Mouse (Mus musculus) forebrain, embryonic 11.5 days (tissue): Measurements from ENCODE around the gene Mcpt4. TPM values are rescaled to one million over a fixed set of nuclear protein-coding genes. Genes with fewer than 3 reads are reported as not detected.
"Not testable (repeated sequence)": the region's sequence is repeated elsewhere in the genome, so short reads cannot be mapped to it uniquely, and the experiment has no call there.

ENCODE experiments used
- ATAC-seq: fragments of 200-750 bp; cut with Nextera tagmentation; replicated peaks from 2 replicates; pipeline ENCODE4 v1.8.0; 2017; ENCODE audit warnings: moderate TSS enrichment; ENCODE audit not compliant: low FRiP score
- DNase-seq: peaks from one replicate; pipeline ENCODE4 v3.0.0-alpha.2; 2017; ENCODE audit warnings: low spot score
- H3K27ac ChIP-seq: fragments of 300-500 bp; sonication (generic); 2 replicates; pipeline ENCODE4 v1.5.1; 2014; ENCODE audit warnings: low read depth, low read length
- H3K27me3 ChIP-seq: fragments of 300-500 bp; sonication (generic); 2 replicates; pipeline ENCODE4 v1.6.1; 2014; ENCODE audit warnings: mild to moderate bottlenecking, low read length, mixed read lengths; ENCODE audit not compliant: control insufficient read depth, insufficient read depth
- H3K36me3 ChIP-seq: fragments of 300-500 bp; sonication (generic); 2 replicates; pipeline ENCODE4 v1.6.1; 2014; ENCODE audit warnings: mild to moderate bottlenecking, low read length, moderate library complexity, mixed read lengths; ENCODE audit not compliant: control insufficient read depth, insufficient read depth
- H3K4me1 ChIP-seq: fragments of 300-500 bp; sonication (generic); replicated peaks from 2 replicates; pipeline ENCODE4 v1.6.1; 2014; ENCODE audit warnings: low read length, mixed read lengths; ENCODE audit not compliant: control insufficient read depth, insufficient read depth
- H3K4me2 ChIP-seq: fragments of 300-500 bp; sonication (generic); 2 replicates; pipeline ENCODE4 v1.6.1; 2014; ENCODE audit warnings: low read depth, mild to moderate bottlenecking, low read length, moderate library complexity, mixed read lengths; ENCODE audit not compliant: severe bottlenecking
- H3K4me3 ChIP-seq: fragments of 300-500 bp; sonication (generic); 2 replicates; pipeline ENCODE4 v1.5.1; 2014; ENCODE audit warnings: low read depth, low read length
- H3K9ac ChIP-seq: fragments of 300-500 bp; sonication (generic); 2 replicates; pipeline ENCODE4 v1.6.1; 2014; ENCODE audit warnings: low read length
- H3K9me3 ChIP-seq: fragments of 300-500 bp; sonication (generic); 2 replicates; pipeline ENCODE4 v1.6.1; 2016; ENCODE audit warnings: low read length, mixed read lengths; ENCODE audit not compliant: control insufficient read depth
- WGBS: fragments of 180-500 bp; shearing (Covaris S2); extraction: QIAGEN DNeasy Blood & Tissue Kit; methylation state at CpG from one replicate; pipeline ENCODE4 v1.1.7; 2014; 5-methylcytosine and 5-hydroxymethylcytosine counted together
- polyA plus RNA-seq: library from polyadenylated mRNA; unstranded; fragments of >200 nt; fragmentation: Nextera tagmentation; extraction: Ambion mirVana; gene quantifications from 2 replicates; pipeline ENCODE4 v1.2.1, GENCODE M21; 2014

The Mcpt4 gene
- polyA plus RNA-seq = not detected in 2 replicates

DNA sequence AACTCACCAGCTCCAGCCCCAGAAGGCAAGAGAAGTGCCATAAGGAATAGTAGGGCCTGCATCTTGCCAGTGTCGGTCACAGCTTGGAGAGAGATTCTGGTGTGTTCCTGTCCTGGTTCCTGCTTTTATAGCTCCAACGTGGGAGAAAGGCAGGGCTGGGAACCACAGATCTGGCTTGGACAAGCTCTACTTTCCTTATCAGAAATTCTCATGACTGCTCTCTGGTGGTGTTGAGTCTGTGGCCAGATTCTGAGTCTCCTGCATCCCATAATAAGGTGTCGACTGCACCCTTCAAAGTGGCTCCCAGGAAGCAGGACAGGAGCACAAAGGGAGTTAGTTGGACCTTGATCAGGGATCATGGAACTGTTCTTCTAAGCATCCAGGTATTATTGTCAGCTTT, at the start of gene Mcpt4:
Mcpt4 (minus strand) TSS at position 101 of the 400 bp plus-strand sequence.
- DNase-seq, ATAC-seq, H3K4me2 ChIP-seq, H3K4me3 ChIP-seq, H3K9ac ChIP-seq, H3K9me3 ChIP-seq, H3K27ac ChIP-seq, H3K36me3 ChIP-seq, H3K4me1 ChIP-seq, H3K27me3 ChIP-seq: not testable (repeated sequence)
- WGBS = 81% methylated on average over 3 of the region's 3 CpGs

DNA sequence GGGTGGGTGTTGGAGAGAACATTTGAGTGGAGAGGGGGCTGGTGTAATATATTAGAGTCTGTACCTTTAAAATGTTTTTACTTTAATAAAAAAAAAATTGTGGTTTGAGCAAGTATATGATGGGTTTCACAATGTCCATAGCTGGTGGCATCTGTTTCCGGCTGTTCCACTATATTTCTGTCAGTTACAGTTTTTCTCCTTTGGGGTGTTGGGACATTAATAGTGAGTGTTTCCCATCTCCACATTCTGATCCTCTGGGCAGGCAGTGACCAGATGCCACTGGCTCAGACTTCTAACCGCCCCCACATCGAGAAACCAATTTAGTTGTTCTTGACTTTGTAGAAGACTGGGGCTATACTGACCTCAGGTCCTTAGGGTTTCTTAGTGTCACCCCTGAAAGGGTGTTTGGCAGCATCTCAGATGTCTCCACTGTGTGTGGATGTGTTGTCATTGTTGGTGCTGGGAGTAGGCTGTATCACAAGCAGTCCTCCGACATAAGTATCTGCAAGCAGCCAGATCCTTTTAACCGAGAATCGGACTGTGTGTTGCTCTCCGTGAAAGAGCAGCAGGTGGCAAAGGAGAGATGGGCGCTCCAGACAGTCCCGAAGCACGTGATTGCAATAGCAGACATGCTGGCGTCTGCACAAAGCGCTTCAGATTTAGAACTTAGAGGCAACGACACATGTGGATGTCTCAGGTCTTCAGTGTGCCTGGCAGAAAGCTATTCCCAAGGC, 43.5 kb upstream of the Mcpt4 start:
- no peak for ATAC-seq
- Histone ChIP-seq H3K4me1 (no peaks in the 10 kb centered on the region), H3K9ac (no peak overlapping the region), H3K4me2 (no peak overlapping the region), H3K36me3 (no peaks in the 10 kb centered on the region), H3K27me3 (no peaks in the 10 kb centered on the region), H3K4me3 (no peak overlapping the region), H3K27ac (no peak overlapping the region), H3K9me3 (no peaks in the 10 kb centered on the region)
- DNase-seq = no peak
- 89% methylated on average over 13 of the region's 13 CpGs for WGBS

DNA sequence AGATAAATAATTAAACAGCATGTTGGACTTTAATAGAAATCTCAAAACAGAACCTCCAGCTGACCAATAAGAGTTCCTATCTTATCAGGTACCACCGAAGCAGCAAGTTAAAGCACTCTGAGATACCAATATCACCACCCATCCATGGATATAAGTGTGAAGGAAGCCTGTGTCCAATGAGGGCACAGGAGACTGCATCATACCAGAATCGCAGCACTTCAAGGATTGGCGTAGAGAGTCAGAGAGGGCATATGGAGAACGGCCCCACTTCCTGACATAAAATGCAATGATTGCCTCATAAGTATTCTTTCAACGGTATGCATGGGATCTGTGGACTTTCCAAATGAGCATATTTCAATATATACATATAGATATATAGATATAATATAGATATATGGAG, 42.9 kb upstream of the Mcpt4 start:
- Histone ChIP-seq H3K4me3 (no peak overlapping the region), H3K36me3 (no peaks in the 10 kb centered on the region), H3K4me2 (no peak overlapping the region), H3K27ac (no peak overlapping the region), H3K4me1 (no peaks in the 10 kb centered on the region), H3K9ac (no peak overlapping the region), H3K9me3 (no peaks in the 10 kb centered on the region), H3K27me3 (no peaks in the 10 kb centered on the region)
- no peak for ATAC-seq
- no peak for DNase-seq
- 90% methylated on average over 5 of the region's 5 CpGs for WGBS

DNA sequence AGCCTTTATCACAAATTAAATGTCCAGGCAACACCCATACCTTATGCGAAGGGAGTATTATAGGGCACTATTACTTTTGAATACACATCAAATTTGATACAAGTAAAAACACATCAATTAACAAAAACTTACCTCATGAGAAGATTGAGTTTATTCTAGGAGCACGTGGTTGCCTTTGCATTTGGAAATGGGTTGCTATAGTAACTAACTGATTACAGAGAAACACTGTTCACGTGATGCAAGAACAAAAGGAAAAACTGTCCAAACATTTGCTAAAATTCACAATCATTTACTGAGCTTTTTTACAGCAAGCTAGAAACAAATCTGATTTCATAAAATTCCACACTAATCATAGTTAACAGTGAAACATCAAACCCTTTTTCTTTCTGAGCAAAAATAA, 41.3 kb upstream of the Mcpt4 start:
- Histone ChIP-seq H3K4me1 (no peaks in the 10 kb centered on the region), H3K4me3 (no peak overlapping the region), H3K4me2 (no peak overlapping the region), H3K36me3 (no peaks in the 10 kb centered on the region), H3K27ac (no peak overlapping the region), H3K9ac (no peak overlapping the region), H3K9me3 (no peaks in the 10 kb centered on the region), H3K27me3 (no peaks in the 10 kb centered on the region)
- ATAC-seq = no peak
- WGBS = 73% methylated on average over 3 of the region's 3 CpGs
- no peak for DNase-seq

DNA sequence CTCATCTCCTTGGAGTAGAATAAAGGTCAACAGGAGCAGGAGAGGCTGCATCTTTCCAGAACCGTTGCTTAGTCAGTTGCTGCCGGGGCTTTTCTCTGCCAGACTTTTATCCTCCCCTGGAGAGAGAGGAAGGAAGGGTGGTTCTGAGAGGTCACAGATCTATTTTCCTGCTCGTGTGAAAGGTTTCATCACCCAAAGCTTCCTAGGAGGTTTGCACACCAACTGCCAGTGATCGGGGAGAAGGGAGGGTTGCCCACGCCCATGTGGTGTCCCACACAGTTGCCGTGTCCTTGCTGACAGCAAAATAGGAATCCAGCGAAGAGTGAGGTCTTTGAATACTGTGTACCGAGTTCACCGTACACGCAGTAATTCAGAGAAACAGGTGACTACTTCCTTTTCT, 40.3 kb upstream of the Mcpt4 start, which contains the start of gene Ctsg:
Ctsg (minus strand) TSS at position 189 of the 400 bp plus-strand sequence.
- Histone ChIP-seq H3K4me2 (no peak within 1 kb of the TSS), H3K4me3 (no peak within 1 kb of the TSS), H3K9me3 (no peaks in the 10 kb centered on the region), H3K36me3 (no peaks in the 10 kb centered on the region), H3K27me3 (no peaks in the 10 kb centered on the region), H3K4me1 (no peaks in the 10 kb centered on the region), H3K9ac (no peak within 1 kb of the TSS), H3K27ac (no peak within 1 kb of the TSS)
- no peak for DNase-seq
- ATAC-seq = no peak
- 82% methylated on average over 10 of the region's 10 CpGs for WGBS

DNA sequence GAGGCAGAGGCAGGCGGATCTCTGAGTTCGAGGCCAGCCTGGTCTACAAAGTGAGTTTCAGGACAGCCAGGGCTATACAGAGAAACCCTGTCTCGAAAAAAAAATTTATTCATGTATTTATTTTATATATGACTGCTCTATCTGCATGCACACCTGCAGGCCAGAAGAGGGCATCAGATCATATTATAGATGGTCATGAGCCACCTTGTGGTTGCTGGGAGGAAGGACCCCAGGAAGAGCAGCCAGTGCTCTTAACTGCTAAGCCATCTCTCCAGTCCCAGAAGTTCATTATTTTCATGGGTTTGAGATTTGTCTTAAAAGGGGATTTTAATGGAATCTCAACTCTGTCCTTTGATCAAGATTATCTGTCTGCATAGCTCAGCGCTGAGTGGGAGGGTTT, 36.8 kb upstream of the Mcpt4 start:
- no peak overlapping the region for H3K4me2 ChIP-seq
- H3K27me3 ChIP-seq = no peaks in the 10 kb centered on the region
- no peaks in the 10 kb centered on the region for H3K4me1 ChIP-seq
- no peak overlapping the region for H3K27ac ChIP-seq
- no peaks in the 10 kb centered on the region for H3K9me3 ChIP-seq
- DNase-seq (no peak), ATAC-seq (no peak)
- WGBS = 74% methylated on average over 4 of the region's 4 CpGs
- H3K4me3 ChIP-seq = no peak overlapping the region
- H3K36me3 ChIP-seq = no peaks in the 10 kb centered on the region
- no peak overlapping the region for H3K9ac ChIP-seq

DNA sequence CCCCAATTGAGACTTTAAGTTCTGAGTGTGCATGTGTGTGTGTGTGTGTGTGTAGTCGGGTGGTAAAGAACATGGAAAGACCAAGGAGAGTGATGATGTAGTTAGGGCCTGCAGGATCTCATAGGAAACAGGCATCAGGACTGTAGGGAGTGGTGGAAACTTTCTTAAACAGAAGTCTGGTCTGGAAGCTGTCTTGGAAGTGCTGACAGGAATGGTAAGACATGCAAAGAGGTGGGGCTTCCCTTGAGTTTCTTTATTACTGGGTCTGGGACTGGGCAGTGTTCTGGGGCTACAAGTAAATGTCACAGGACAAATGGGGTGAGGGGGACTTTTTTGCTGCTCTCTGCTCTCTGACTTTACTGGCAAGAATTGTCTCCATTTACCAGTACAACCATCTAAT, 35.5 kb upstream of the Mcpt4 start:
- ATAC-seq = no peak

DNA sequence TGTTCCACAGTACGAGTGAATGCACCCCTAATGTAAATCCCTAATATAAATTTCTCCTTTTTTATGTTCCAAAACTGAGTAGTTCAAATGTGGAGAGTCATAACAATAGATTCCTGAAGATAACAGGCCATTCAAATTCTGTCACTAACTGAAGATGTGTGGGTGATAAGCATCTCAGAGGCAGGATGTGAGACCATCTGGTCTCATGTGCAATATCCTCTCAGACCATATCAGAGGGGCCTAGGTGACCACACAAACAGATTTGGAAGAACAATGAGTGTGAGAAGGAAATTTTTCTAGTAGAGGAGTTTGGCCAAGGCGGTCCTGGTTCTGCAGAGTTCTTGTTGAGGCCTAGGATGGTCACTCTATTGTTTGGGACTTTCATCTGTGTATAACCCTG, 31.2 kb upstream of the Mcpt4 start:
- 66% methylated on average over 2 of the region's 2 CpGs for WGBS
- ATAC-seq = no peak

More for the DNA sequence above, 35.5 kb upstream of the Mcpt4 start:
- no peaks in the 10 kb centered on the region for H3K9me3 ChIP-seq
- H3K4me2 ChIP-seq = no peak overlapping the region
- no peaks in the 10 kb centered on the region for H3K36me3 ChIP-seq
- no peak overlapping the region for H3K9ac ChIP-seq
- no peaks in the 10 kb centered on the region for H3K27me3 ChIP-seq
- no peaks in the 10 kb centered on the region for H3K4me1 ChIP-seq
- no peak overlapping the region for H3K4me3 ChIP-seq
- no peak overlapping the region for H3K27ac ChIP-seq
- no peak for DNase-seq
- 91% methylated on average over 1 of the region's 1 CpGs for WGBS

DNA sequence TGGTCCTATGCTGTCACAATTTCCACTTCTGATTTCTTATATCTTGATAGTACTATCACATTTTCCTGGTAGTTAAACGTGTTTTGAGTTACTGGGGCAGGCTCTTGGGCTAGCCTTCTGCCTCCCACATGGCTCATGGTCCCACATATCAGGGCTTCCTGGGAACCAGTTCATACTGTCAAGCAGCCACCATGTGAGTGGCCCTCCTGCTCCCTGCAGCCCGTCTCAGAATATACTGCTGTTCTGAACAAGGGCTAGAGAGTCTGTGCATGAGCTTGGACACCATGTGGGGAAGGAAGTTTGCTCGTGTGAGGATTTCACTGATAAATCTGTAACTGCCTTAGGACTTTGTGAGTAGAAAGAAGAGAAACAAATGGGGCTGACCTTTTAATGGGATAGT, 24.6 kb upstream of the Mcpt4 start:
- Histone ChIP-seq H3K36me3 (no peaks in the 10 kb centered on the region), H3K4me2 (no peak overlapping the region), H3K27ac (no peak overlapping the region), H3K4me1 (no peaks in the 10 kb centered on the region), H3K9me3 (no peaks in the 10 kb centered on the region), H3K4me3 (no peak overlapping the region), H3K27me3 (no peaks in the 10 kb centered on the region), H3K9ac (no peak overlapping the region)
- no peak for ATAC-seq
- no peak for DNase-seq
- WGBS = 82% methylated on average over 3 of the region's 3 CpGs

More for the DNA sequence above, 31.2 kb upstream of the Mcpt4 start:
- Histone ChIP-seq H3K27me3 (no peaks in the 10 kb centered on the region), H3K4me3 (no peak overlapping the region), H3K36me3 (no peaks in the 10 kb centered on the region), H3K4me1 (no peaks in the 10 kb centered on the region), H3K4me2 (no peak overlapping the region), H3K27ac (no peak overlapping the region), H3K9me3 (no peaks in the 10 kb centered on the region), H3K9ac (no peak overlapping the region)
- no peak for DNase-seq
